Mouse (Mus musculus) liver, embryonic 13.5 days (tissue): Measurements from ENCODE around the gene Tcte1. TPM values are rescaled to one million over a fixed set of nuclear protein-coding genes. Genes with fewer than 3 reads are reported as not detected.

Experiments
- ATAC-seq: fragments of 200-750 bp; cut with Nextera tagmentation; 2 replicates; pipeline ENCODE4 v1.8.0; 2017; ENCODE audit warnings: low read depth, mild to moderate bottlenecking, moderate number of reproducible peaks, moderate library complexity
- DNase-seq: peaks from one replicate; pipeline ENCODE4 v3.0.0; 2022
- H3K27ac ChIP-seq: fragments of 300-500 bp; sonication (generic); 2 replicates; pipeline ENCODE4 v1.5.1; 2015; ENCODE audit warnings: moderate library complexity, mild to moderate bottlenecking, inconsistent platforms
- H3K27me3 ChIP-seq: fragments of 300-500 bp; sonication (generic); 2 replicates; pipeline ENCODE4 v1.6.1; 2015; ENCODE audit warnings: mild to moderate bottlenecking, inconsistent platforms
- H3K36me3 ChIP-seq: fragments of 300-500 bp; sonication (generic); 2 replicates; pipeline ENCODE4 v1.6.1; 2015; ENCODE audit warnings: mild to moderate bottlenecking, inconsistent platforms
- H3K4me1 ChIP-seq: fragments of 300-500 bp; sonication (generic); replicated peaks from 2 replicates; pipeline ENCODE4 v1.6.1; 2015; ENCODE audit warnings: inconsistent platforms
- H3K4me2 ChIP-seq: fragments of 300-500 bp; sonication (generic); 2 replicates; pipeline ENCODE4 v1.6.1; 2015; ENCODE audit warnings: inconsistent platforms, mild to moderate bottlenecking, moderate library complexity
- H3K4me3 ChIP-seq: fragments of 300-500 bp; sonication (generic); replicated peaks from 2 replicates; pipeline ENCODE4 v1.5.1; 2015; ENCODE audit warnings: mild to moderate bottlenecking, inconsistent platforms
- H3K9ac ChIP-seq: fragments of 300-500 bp; sonication (generic); 2 replicates; pipeline ENCODE4 v1.6.1; 2015; ENCODE audit warnings: mild to moderate bottlenecking, inconsistent platforms
- H3K9me3 ChIP-seq: fragments of 300-500 bp; sonication (generic); replicated peaks from 2 replicates; pipeline ENCODE4 v1.6.1; 2016; ENCODE audit warnings: inconsistent platforms
- WGBS: fragments of 180-500 bp; shearing (Covaris S2); methylation state at CpG from one replicate; pipeline ENCODE4 v1.1.7; 2015; ENCODE audit not compliant: insufficient replicate concordance; 5-methylcytosine and 5-hydroxymethylcytosine counted together
- polyA plus RNA-seq: library from polyadenylated mRNA; unstranded; fragments of >200 nt; fragmentation: Nextera tagmentation; extraction: Ambion mirVana; gene quantifications from 2 replicates; pipeline ENCODE4 v1.2.1, GENCODE M21; 2015

Gene Tcte1
- polyA plus RNA-seq, 1 experiment from 2014 or later: not detected

- Histone ChIP-seq H3K9ac (no peak overlapping the region), H3K27me3 (peaks cover 93% of the 10 kb centered on the region), H3K4me3 (peak overlapping the region; percentile 54), H3K9me3 (no peaks in the 10 kb centered on the region), H3K4me2 (peak overlapping the region; percentile 69), H3K4me1 (peaks cover 24% of the 10 kb centered on the region), H3K36me3 (no peaks in the 10 kb centered on the region), H3K27ac (no peak overlapping the region)
- WGBS: 4% methylated on average over 49 of the region's 68 CpGs
- ATAC-seq (peak; percentile 8; the same call in 1 of the 2 replicates), DNase-seq (no peak)
Observed at GRCm38 (mm10) chr17:45548541-45549512, 25.6 kb downstream of the Tcte1 start.

GRCm38 (mm10) chr17:45549617-45550181 lies 26.5 kb downstream of the Tcte1 start, which contains the start of gene Tmem151b:
Gene Tmem151b, minus strand, starts transcription at chr17:45549677.
- H3K27me3 ChIP-seq: peaks cover 90% of the 10 kb centered on the region
- H3K4me1 ChIP-seq: peaks cover 23% of the 10 kb centered on the region
- no peak for DNase-seq
- no peaks in the 10 kb centered on the region for H3K36me3 ChIP-seq
- H3K9me3 ChIP-seq: no peaks in the 10 kb centered on the region
- H3K9ac ChIP-seq: no peak within 1 kb of the TSS
- peak within 1 kb of the TSS; percentile 54 for H3K4me3 ChIP-seq
- 8% methylated on average over 13 of the region's 29 CpGs for WGBS
- H3K4me2 ChIP-seq: peak within 1 kb of the TSS; percentile 69
- no peak within 1 kb of the TSS for H3K27ac ChIP-seq
- ATAC-seq: no peak

GRCm38 (mm10) chr17:45550253-45550652 lies 27.0 kb downstream of the Tcte1 start:
- Histone ChIP-seq H3K36me3 (no peaks in the 10 kb centered on the region), H3K4me2 (no peak overlapping the region), H3K27me3 (peaks cover 86% of the 10 kb centered on the region), H3K9me3 (no peaks in the 10 kb centered on the region), H3K27ac (no peak overlapping the region), H3K4me3 (no peak overlapping the region), H3K9ac (no peak overlapping the region), H3K4me1 (peaks cover 23% of the 10 kb centered on the region)
- DNase-seq (no peak), ATAC-seq (no peak)
- WGBS: 35% methylated on average over 5 of the region's 5 CpGs

GRCm38 (mm10) chr17:45551249-45551796 lies 28.1 kb downstream of the Tcte1 start:
- DNase-seq (no peak), ATAC-seq (no peak)
- H3K36me3 ChIP-seq: no peaks in the 10 kb centered on the region
- no peak overlapping the region for H3K9ac ChIP-seq
- no peak overlapping the region for H3K4me3 ChIP-seq
- H3K4me2 ChIP-seq: no peak overlapping the region
- no peak overlapping the region for H3K27ac ChIP-seq
- peaks cover 85% of the 10 kb centered on the region for H3K27me3 ChIP-seq
- no peaks in the 10 kb centered on the region for H3K9me3 ChIP-seq
- H3K4me1 ChIP-seq: peaks cover 29% of the 10 kb centered on the region
- 55% methylated on average over 7 of the region's 7 CpGs for WGBS

- 1% methylated on average over 8 of the region's 8 CpGs for WGBS
Observed at GRCm38 (mm10) chr17:45551816-45552451, 28.7 kb downstream of the Tcte1 start.

GRCm38 (mm10) chr17:45553065-45553464 lies 29.8 kb downstream of the Tcte1 start:
- Histone ChIP-seq H3K9me3 (no peaks in the 10 kb centered on the region), H3K27ac (no peak overlapping the region), H3K27me3 (peaks cover 85% of the 10 kb centered on the region), H3K36me3 (no peaks in the 10 kb centered on the region), H3K4me3 (no peak overlapping the region), H3K9ac (no peak overlapping the region), H3K4me1 (peaks cover 44% of the 10 kb centered on the region), H3K4me2 (no peak overlapping the region)
- ATAC-seq (no peak), DNase-seq (no peak)
- WGBS: 59% methylated on average over 3 of the region's 3 CpGs

More at GRCm38 (mm10) chr17:45551816-45552451, 28.7 kb downstream of the Tcte1 start:
- ATAC-seq (peak; percentile 30), DNase-seq (peak; percentile 62)
- no peak overlapping the region for H3K9ac ChIP-seq
- peaks cover 33% of the 10 kb centered on the region for H3K4me1 ChIP-seq
- H3K4me2 ChIP-seq: no peak overlapping the region
- H3K4me3 ChIP-seq: no peak overlapping the region
- no peaks in the 10 kb centered on the region for H3K36me3 ChIP-seq
- no peaks in the 10 kb centered on the region for H3K9me3 ChIP-seq
- peaks cover 85% of the 10 kb centered on the region for H3K27me3 ChIP-seq
- no peak overlapping the region for H3K27ac ChIP-seq

GRCm38 (mm10) chr17:45554420-45554819 lies 31.2 kb downstream of the Tcte1 start:
- H3K4me1 ChIP-seq: peaks cover 37% of the 10 kb centered on the region
- H3K27me3 ChIP-seq: peaks cover 77% of the 10 kb centered on the region
- no peak overlapping the region for H3K27ac ChIP-seq
- no peaks in the 10 kb centered on the region for H3K9me3 ChIP-seq
- ATAC-seq: no peak
- H3K4me3 ChIP-seq: no peak overlapping the region
- no peak for DNase-seq
- no peak overlapping the region for H3K4me2 ChIP-seq
- H3K36me3 ChIP-seq: no peaks in the 10 kb centered on the region
- 13% methylated on average over 1 of the region's 1 CpGs for WGBS
- no peak overlapping the region for H3K9ac ChIP-seq

- peaks cover 37% of the 10 kb centered on the region for H3K4me1 ChIP-seq
- no peak within 1 kb of the TSS for H3K27ac ChIP-seq
- no peaks in the 10 kb centered on the region for H3K36me3 ChIP-seq
- peak within 1 kb of the TSS; percentile 65 for H3K4me3 ChIP-seq
- peaks cover 71% of the 10 kb centered on the region for H3K27me3 ChIP-seq
- peak within 1 kb of the TSS; percentile 71 for H3K9ac ChIP-seq
- peak within 1 kb of the TSS; percentile 95 for H3K4me2 ChIP-seq
- DNase-seq: peak; percentile 90
- no peaks in the 10 kb centered on the region for H3K9me3 ChIP-seq
- ATAC-seq: peak; percentile 78
- WGBS: under 1% methylated on average over 45 of the region's 45 CpGs
Observed at GRCm38 (mm10) chr17:45555452-45556106, 32.3 kb downstream of the Tcte1 start, which contains the start of gene Nfkbie. Gene Nfkbie, plus strand, starts transcription at chr17:45555703.

GRCm38 (mm10) chr17:45556107-45556489 lies 32.9 kb downstream of the Tcte1 start:
- DNase-seq (no peak), ATAC-seq (no peak)
- H3K4me1 ChIP-seq: peaks cover 37% of the 10 kb centered on the region
- WGBS: 2% methylated on average over 14 of the region's 14 CpGs
- H3K4me2 ChIP-seq: peak overlapping the region; percentile 95
- peak overlapping the region; percentile 65 for H3K4me3 ChIP-seq
- no peaks in the 10 kb centered on the region for H3K36me3 ChIP-seq
- H3K27me3 ChIP-seq: peaks cover 65% of the 10 kb centered on the region
- no peak overlapping the region for H3K27ac ChIP-seq
- H3K9ac ChIP-seq: peak overlapping the region; percentile 71
- H3K9me3 ChIP-seq: no peaks in the 10 kb centered on the region

- peak overlapping the region; percentile 65 for H3K4me3 ChIP-seq
- H3K9me3 ChIP-seq: no peaks in the 10 kb centered on the region
- no peak for ATAC-seq
- DNase-seq: no peak
- no peaks in the 10 kb centered on the region for H3K36me3 ChIP-seq
- WGBS: 27% methylated on average over 3 of the region's 3 CpGs
- peaks cover 60% of the 10 kb centered on the region for H3K27me3 ChIP-seq
- H3K27ac ChIP-seq: no peak overlapping the region
- H3K4me1 ChIP-seq: peaks cover 37% of the 10 kb centered on the region
- H3K4me2 ChIP-seq: peak overlapping the region; percentile 95
- H3K9ac ChIP-seq: 0 out of 2 replicates have a peak overlapping the region, but pooled peaks have one; percentile 71
Observed at GRCm38 (mm10) chr17:45556514-45557245, 33.4 kb downstream of the Tcte1 start.
